Mouse (Mus musculus) testis, adult 2 months (tissue): ENCODE data around the gene Igf1r.

Experiments used
- CTCF ChIP-seq: fragments of 200-500 bp; IDR thresholded peaks from 2 replicates; pipeline ENCODE4 v1.5.1; 2012; ENCODE audit warnings: low read depth, mild to moderate bottlenecking, inconsistent platforms, low read length, moderate library complexity; ENCODE audit not compliant: control insufficient read depth, insufficient read depth, insufficient replicate concordance
- POLR2A ChIP-seq: fragments of 200-500 bp; IDR thresholded peaks from 2 replicates; pipeline ENCODE4 v1.6.1; 2012; ENCODE audit warnings: low read depth, mild to moderate bottlenecking, inconsistent platforms, low read length, moderate library complexity; ENCODE audit not compliant: control insufficient read depth

- TF ChIP-seq CTCF (no peak), POLR2A (no peak)
Observed at GRCm38 (mm10) chr7:68246249-68246648, 293.6 kb downstream of the Igf1r start.
